ENCODE assay signal across 9 mouse cellular contexts in the genomic region with DNA sequence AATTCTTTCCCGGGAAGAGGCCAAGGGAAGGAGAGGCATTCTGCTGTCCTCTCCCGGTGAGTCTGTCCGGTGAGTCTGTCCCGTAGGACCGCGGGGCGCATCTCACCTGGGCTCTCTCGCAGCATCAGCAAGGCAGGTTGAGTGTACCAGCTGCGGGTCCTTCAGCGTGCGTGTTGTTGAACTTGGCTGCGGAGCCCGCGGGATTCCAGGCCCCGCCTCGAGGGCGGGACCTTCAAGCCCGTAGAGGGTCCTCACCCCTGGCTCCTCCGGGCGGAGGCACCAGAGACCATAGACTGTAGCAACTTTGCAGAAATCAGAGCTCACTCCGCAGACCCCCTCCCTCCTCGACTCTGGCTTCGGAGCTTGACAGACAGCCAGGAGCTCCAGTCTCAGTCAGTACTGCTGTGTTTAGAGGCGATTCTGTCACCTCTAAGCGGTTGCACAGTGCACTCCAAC. TPM values are rescaled to one million over a fixed set of nuclear protein-coding genes. Genes with fewer than 3 reads are reported as not detected.
DNase-seq lines count a peak whose midpoint lies in the region; ATAC-seq lines count a peak whose summit lies in the region.
"Had no signal": no experiment of that assay in that cellular context is flagged by ENCODE, and none has a peak within 500 bp of the region (broad histone marks: within the 10 kb centered on the region; RNA-seq: fewer than 3 reads in every experiment).

Gene Zfp488, minus strand, starts transcription at position 161 of the 456 bp plus-strand sequence.

- no peak for ATAC-seq in heart, embryonic 15.5 days (replicated peaks; ENCODE audit: insufficient number of reproducible peaks, insufficient read depth, low FRiP score, low read depth)
- peak; percentile 47 for ATAC-seq in embryonic facial prominence, embryonic 15.5 days (ENCODE audit: insufficient number of reproducible peaks, low FRiP score, low TSS enrichment, low read depth)
- peak; percentile 57; the same call in 1 of the 2 replicates for ATAC-seq in limb, embryonic 13.5 days (ENCODE audit: low FRiP score, low read depth)

- no peak within 1 kb of the TSS for H3K9ac ChIP-seq in heart, embryonic 15.5 days
- H3K9ac ChIP-seq in embryonic facial prominence, embryonic 15.5 days = no peak within 1 kb of the TSS
- H3K9ac ChIP-seq in limb, embryonic 13.5 days = peak within 1 kb of the TSS; percentile 64

- no peaks in the 10 kb centered on the region for H3K9me3 ChIP-seq in heart, embryonic 15.5 days (replicated peaks)
- H3K9me3 ChIP-seq in embryonic facial prominence, embryonic 15.5 days (replicated peaks) = no peaks in the 10 kb centered on the region
- H3K9me3 ChIP-seq in limb, embryonic 13.5 days = no peaks in the 10 kb centered on the region

- peak within 1 kb of the TSS; percentile 37 for H3K4me3 ChIP-seq in heart, embryonic 15.5 days
- peak within 1 kb of the TSS; percentile 45 for H3K4me3 ChIP-seq in embryonic facial prominence, embryonic 15.5 days (replicated peaks)
- H3K4me3 ChIP-seq in limb, embryonic 13.5 days = peak within 1 kb of the TSS; percentile 47

- H3K36me3 ChIP-seq in heart, embryonic 15.5 days = no peaks in the 10 kb centered on the region
- no peaks in the 10 kb centered on the region for H3K36me3 ChIP-seq in embryonic facial prominence, embryonic 15.5 days
- no peaks in the 10 kb centered on the region for H3K36me3 ChIP-seq in limb, embryonic 13.5 days
- H3K36me3 ChIP-seq: G1E had no signal

- intact Hi-C loops in heart, postnatal 25 days (cut with DNase I) = no loop called here

- H3K27me3 ChIP-seq in heart, embryonic 15.5 days = peaks cover 12% of the 10 kb centered on the region; the same call in 1 of the 2 replicates
- H3K27me3 ChIP-seq in embryonic facial prominence, embryonic 15.5 days = peaks cover 8% of the 10 kb centered on the region; the same call in 1 of the 2 replicates
- peaks cover 39% of the 10 kb centered on the region for H3K27me3 ChIP-seq in limb, embryonic 13.5 days

- DNase-seq in heart, postnatal 25 days (ENCODE audit: low spot score) = no peak
- peak; percentile 24 for DNase-seq in ES-CJ7 (ENCODE audit: low read depth, low spot score)
- peak; percentile 36 for DNase-seq in testis, postnatal 14 days (ENCODE audit: low spot score)
- no peak for DNase-seq in gastrocnemius, postnatal 25 days
- DNase-seq in gastrocnemius, adult 8-10 months (ENCODE audit: low spot score in 2 of 2) = no peak

- H3K4me2 ChIP-seq in heart, embryonic 15.5 days = peak within 1 kb of the TSS; percentile 71
- peak within 1 kb of the TSS; percentile 75 for H3K4me2 ChIP-seq in embryonic facial prominence, embryonic 15.5 days (replicated peaks)
- H3K4me2 ChIP-seq in limb, embryonic 13.5 days (replicated peaks) = peak within 1 kb of the TSS; percentile 84

- no peak within 1 kb of the TSS for H3K27ac ChIP-seq in heart, embryonic 15.5 days
- H3K27ac ChIP-seq in embryonic facial prominence, embryonic 15.5 days (replicated peaks) = no peak within 1 kb of the TSS
- H3K27ac ChIP-seq in limb, embryonic 13.5 days = no peak within 1 kb of the TSS

- peaks cover 4% of the 10 kb centered on the region for H3K4me1 ChIP-seq in heart, embryonic 15.5 days (replicated peaks)
- peaks cover 8% of the 10 kb centered on the region for H3K4me1 ChIP-seq in embryonic facial prominence, embryonic 15.5 days
- H3K4me1 ChIP-seq in limb, embryonic 13.5 days = peaks cover 15% of the 10 kb centered on the region

- 2% methylated on average over 25 of the region's 25 CpGs for WGBS in heart, embryonic 15.5 days
- WGBS in embryonic facial prominence, embryonic 15.5 days = 2% methylated on average over 25 of the region's 25 CpGs
- 2% methylated on average over 25 of the region's 25 CpGs for WGBS in limb, embryonic 13.5 days

RNA-seq across cellular contexts. Expression of gene Zfp488, which starts in this region (rescaled TPM):
- polyA plus RNA-seq in heart, embryonic 15.5 days (2015; fragmentation: Nextera tagmentation; extraction: Ambion mirVana) = 0.03 TPM in 1 of 2 replicates, not detected in the other
- not detected for total RNA-seq in heart, postnatal 25 days (2021)
- 0.32 and 0.33 TPM in 2 replicates for polyA plus RNA-seq in embryonic facial prominence, embryonic 15.5 days (2015; fragmentation: Nextera tagmentation; extraction: Ambion mirVana)
- 0.38 and 0.46 TPM in 2 replicates for polyA plus RNA-seq in limb, embryonic 13.5 days (2015; fragmentation: Nextera tagmentation; extraction: Ambion mirVana)
- total RNA-seq in gastrocnemius, postnatal 25 days (2021) = not detected
- under 1 TPM in 1 of 4 experiments, not detected in 3; 0.07 TPM for total RNA-seq in gastrocnemius, adult 8-10 months (2022)
- polyA plus RNA-seq: G1E had no signal

Comparison
In these comparisons a context has a peak if more than half of its experiments do, and no peak if none do; other contexts are left out.
1. Peak in ATAC-seq, H3K4me3 ChIP-seq and H3K4me2 ChIP-seq in embryonic facial prominence, embryonic 15.5 days; RNA of the gene not detected or under 1 TPM.
2. Peak in ATAC-seq, H3K4me3 ChIP-seq, H3K9ac ChIP-seq and H3K4me2 ChIP-seq in limb, embryonic 13.5 days; RNA of the gene not detected or under 1 TPM.
3. DNase-seq: peak in ES-CJ7 (single experiment) and testis, postnatal 14 days (single experiment); none in heart, postnatal 25 days (single experiment), gastrocnemius, postnatal 25 days (single experiment) and gastrocnemius, adult 8-10 months (0 of 2).
4. Peak in every context shown above with its lines, with median percentiles within 50 percentile points of each other: H3K4me2 ChIP-seq and H3K4me3 ChIP-seq.